Mouse (Mus musculus) liver, postnatal 0 days (tissue): ENCODE results near the gene Ttc32.

ENCODE experiments used
- CTCF ChIP-seq: sonication (generic); IDR thresholded peaks from 2 replicates; pipeline ENCODE4 v1.5.1; 2016; ENCODE audit warnings: antibody characterized with exemption, low read depth
- EP300 ChIP-seq: IDR thresholded peaks from 2 replicates; pipeline ENCODE4 v1.6.1; 2016; ENCODE audit warnings: antibody characterized with exemption, low read depth, mild to moderate bottlenecking

DNA sequence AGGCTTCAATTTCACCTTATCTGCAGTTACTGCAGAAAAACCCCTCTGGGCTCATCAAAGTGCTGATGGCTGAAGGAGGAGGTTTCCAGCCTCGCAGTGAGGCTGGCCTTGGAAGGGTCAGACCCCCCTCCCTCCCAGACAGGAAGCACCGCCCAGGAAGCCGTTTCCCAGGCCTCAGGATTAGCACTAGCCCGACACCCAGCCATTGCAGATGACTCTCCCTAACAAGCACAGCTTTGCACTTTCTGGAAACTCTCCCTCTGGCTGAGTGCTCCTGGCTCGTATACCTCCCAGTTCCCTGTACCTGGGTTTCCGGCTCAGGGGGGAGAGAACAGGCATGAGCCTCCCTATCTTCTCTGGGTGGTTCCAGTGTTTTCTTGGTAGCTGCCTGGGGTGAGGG lies 21.0 kb downstream of the Ttc32 start:
- no peak for TF ChIP-seq CTCF
- TF ChIP-seq EP300, result no peak
